Mouse (Mus musculus) hindbrain, embryonic 16.5 days (tissue): ENCODE results near the gene Zfyve21. TPM values are rescaled to one million over a fixed set of nuclear protein-coding genes. Genes with fewer than 3 reads are reported as not detected.

Source experiments
- ATAC-seq: fragments of 200-750 bp; cut with Nextera tagmentation; 2 replicates; pipeline ENCODE4 v1.8.0; 2017; ENCODE audit warnings: moderate TSS enrichment, moderate library complexity
- H3K27ac ChIP-seq: fragments of 300-500 bp; sonication (generic); 2 replicates; pipeline ENCODE4 v1.5.1; 2014; ENCODE audit warnings: low read depth, mild to moderate bottlenecking, control low read depth, low read length, moderate library complexity
- H3K27me3 ChIP-seq: fragments of 300-500 bp; sonication (generic); replicated peaks from 2 replicates; pipeline ENCODE4 v1.6.1; 2014; ENCODE audit warnings: low read length; ENCODE audit not compliant: control insufficient read depth, insufficient read depth
- H3K36me3 ChIP-seq: fragments of 300-500 bp; sonication (generic); 2 replicates; pipeline ENCODE4 v1.6.1; 2014; ENCODE audit warnings: mild to moderate bottlenecking, low read length, moderate library complexity, mixed read lengths; ENCODE audit not compliant: control insufficient read depth, insufficient read depth
- H3K4me1 ChIP-seq: fragments of 300-500 bp; sonication (generic); 2 replicates; pipeline ENCODE4 v1.6.1; 2014; ENCODE audit warnings: low read depth, low read length; ENCODE audit not compliant: control insufficient read depth, insufficient read depth
- H3K4me2 ChIP-seq: fragments of 300-500 bp; sonication (generic); 2 replicates; pipeline ENCODE4 v1.6.1; 2014; ENCODE audit warnings: mild to moderate bottlenecking, low read length, control low read depth, moderate library complexity
- H3K4me3 ChIP-seq: fragments of 300-500 bp; sonication (generic); 2 replicates; pipeline ENCODE4 v1.5.1; 2014; ENCODE audit warnings: mild to moderate bottlenecking, low read length, control low read depth, moderate library complexity
- H3K9ac ChIP-seq: fragments of 300-500 bp; sonication (generic); 2 replicates; pipeline ENCODE4 v1.6.1; 2014; ENCODE audit warnings: low read depth, mild to moderate bottlenecking, control low read depth, low read length, moderate library complexity
- H3K9me3 ChIP-seq: fragments of 300-500 bp; sonication (generic); 2 replicates; pipeline ENCODE4 v1.6.1; 2014; ENCODE audit warnings: mild to moderate bottlenecking, low read length, moderate library complexity; ENCODE audit not compliant: control insufficient read depth
- WGBS: fragments of 180-500 bp; shearing (Covaris S2); extraction: QIAGEN DNeasy Blood & Tissue Kit; methylation state at CpG from one replicate; pipeline ENCODE4 v1.1.7; 2014; 5-methylcytosine and 5-hydroxymethylcytosine counted together
- polyA plus RNA-seq: library from polyadenylated mRNA; unstranded; fragments of >200 nt; fragmentation: Nextera tagmentation; extraction: Ambion mirVana; gene quantifications from 2 replicates; pipeline ENCODE4 v1.2.1, GENCODE M21; 2015

The Zfyve21 gene
- polyA plus RNA-seq, 1 experiment from 2014 or later: 46.9 TPM

- Histone ChIP-seq H3K36me3 (peaks cover 67% of the 10 kb centered on the region), H3K4me2 (no peak overlapping the region), H3K4me1 (no peaks in the 10 kb centered on the region), H3K9ac (no peak overlapping the region), H3K9me3 (no peaks in the 10 kb centered on the region), H3K4me3 (no peak overlapping the region), H3K27me3 (no peaks in the 10 kb centered on the region), H3K27ac (no peak overlapping the region)
- WGBS: 94% methylated on average over 13 of the region's 13 CpGs
- no peak for ATAC-seq
Observed at GRCm38 (mm10) chr12:111777919-111778318, 36.1 kb upstream of the Zfyve21 start.

- no peaks in the 10 kb centered on the region for H3K4me1 ChIP-seq
- H3K27me3 ChIP-seq: no peaks in the 10 kb centered on the region
- no peak for ATAC-seq
- no peak overlapping the region for H3K4me3 ChIP-seq
- 100% methylated on average over 1 of the region's 1 CpGs for WGBS
- no peak overlapping the region for H3K4me2 ChIP-seq
- no peak overlapping the region for H3K27ac ChIP-seq
- peaks cover 66% of the 10 kb centered on the region for H3K36me3 ChIP-seq
- H3K9ac ChIP-seq: no peak overlapping the region
- H3K9me3 ChIP-seq: no peaks in the 10 kb centered on the region
Observed at GRCm38 (mm10) chr12:111779544-111779943, 34.4 kb upstream of the Zfyve21 start.

GRCm38 (mm10) chr12:111785174-111785573 is 28.8 kb upstream of the Zfyve21 start:
- Histone ChIP-seq H3K9me3 (no peaks in the 10 kb centered on the region), H3K27me3 (no peaks in the 10 kb centered on the region), H3K4me1 (no peaks in the 10 kb centered on the region), H3K4me3 (no peak overlapping the region), H3K4me2 (no peak overlapping the region), H3K9ac (no peak overlapping the region), H3K36me3 (peaks cover 70% of the 10 kb centered on the region), H3K27ac (no peak overlapping the region)
- 68% methylated on average over 14 of the region's 15 CpGs for WGBS
- no peak for ATAC-seq

- Histone ChIP-seq H3K9ac (no peak overlapping the region), H3K4me1 (no peaks in the 10 kb centered on the region), H3K27ac (no peak overlapping the region), H3K27me3 (no peaks in the 10 kb centered on the region), H3K4me2 (no peak overlapping the region), H3K36me3 (peaks cover 65% of the 10 kb centered on the region), H3K4me3 (no peak overlapping the region), H3K9me3 (no peaks in the 10 kb centered on the region)
- WGBS: 96% methylated on average over 6 of the region's 6 CpGs
- no peak for ATAC-seq
Observed at GRCm38 (mm10) chr12:111787015-111787414, 27.0 kb upstream of the Zfyve21 start.

GRCm38 (mm10) chr12:111790090-111790489 is 23.9 kb upstream of the Zfyve21 start:
- Histone ChIP-seq H3K4me2 (no peak overlapping the region), H3K4me3 (no peak overlapping the region), H3K27me3 (no peaks in the 10 kb centered on the region), H3K36me3 (peaks cover 59% of the 10 kb centered on the region), H3K9ac (no peak overlapping the region), H3K27ac (no peak overlapping the region), H3K9me3 (no peaks in the 10 kb centered on the region), H3K4me1 (no peaks in the 10 kb centered on the region)
- no peak for ATAC-seq
- 97% methylated on average over 5 of the region's 5 CpGs for WGBS

- Histone ChIP-seq H3K9me3 (no peaks in the 10 kb centered on the region), H3K36me3 (peaks cover 58% of the 10 kb centered on the region), H3K4me2 (no peak overlapping the region), H3K27me3 (no peaks in the 10 kb centered on the region), H3K9ac (no peak overlapping the region), H3K4me3 (no peak overlapping the region), H3K4me1 (no peaks in the 10 kb centered on the region), H3K27ac (no peak overlapping the region)
- 94% methylated on average over 7 of the region's 7 CpGs for WGBS
- ATAC-seq: no peak
Observed at GRCm38 (mm10) chr12:111790631-111791030, 23.3 kb upstream of the Zfyve21 start.

GRCm38 (mm10) chr12:111791474-111792104 is 22.4 kb upstream of the Zfyve21 start:
- Histone ChIP-seq H3K9me3 (no peaks in the 10 kb centered on the region), H3K27me3 (no peaks in the 10 kb centered on the region), H3K27ac (no peak overlapping the region), H3K9ac (no peak overlapping the region), H3K36me3 (peaks cover 58% of the 10 kb centered on the region), H3K4me3 (no peak overlapping the region), H3K4me2 (no peak overlapping the region), H3K4me1 (no peaks in the 10 kb centered on the region)
- 82% methylated on average over 13 of the region's 13 CpGs for WGBS
- no peak for ATAC-seq

GRCm38 (mm10) chr12:111794102-111794501 is 19.9 kb upstream of the Zfyve21 start:
- H3K36me3 ChIP-seq: peaks cover 35% of the 10 kb centered on the region
- 83% methylated on average over 15 of the region's 22 CpGs for WGBS
- no peak for ATAC-seq

GRCm38 (mm10) chr12:111794526-111795179 is 19.3 kb upstream of the Zfyve21 start:
- no peak for ATAC-seq
- H3K27me3 ChIP-seq: no peaks in the 10 kb centered on the region
- no peak overlapping the region for H3K9ac ChIP-seq
- H3K4me2 ChIP-seq: no peak overlapping the region
- H3K4me3 ChIP-seq: no peak overlapping the region
- H3K36me3 ChIP-seq: peaks cover 30% of the 10 kb centered on the region
- no peaks in the 10 kb centered on the region for H3K9me3 ChIP-seq
- 94% methylated on average over 18 of the region's 18 CpGs for WGBS
- H3K27ac ChIP-seq: no peak overlapping the region
- H3K4me1 ChIP-seq: no peaks in the 10 kb centered on the region

More at GRCm38 (mm10) chr12:111794102-111794501, 19.9 kb upstream of the Zfyve21 start:
- H3K27ac ChIP-seq: no peak overlapping the region
- H3K4me2 ChIP-seq: no peak overlapping the region
- H3K27me3 ChIP-seq: no peaks in the 10 kb centered on the region
- H3K4me3 ChIP-seq: no peak overlapping the region
- no peaks in the 10 kb centered on the region for H3K9me3 ChIP-seq
- no peak overlapping the region for H3K9ac ChIP-seq
- no peaks in the 10 kb centered on the region for H3K4me1 ChIP-seq
